Mouse (Mus musculus) megakaryocyte, embryonic 14.5 days (primary cell): ENCODE results near the gene Col5a2. TPM values are rescaled to one million over a fixed set of nuclear protein-coding genes. Genes with fewer than 3 reads are reported as not detected.
"Not testable (repeated sequence)": the region's sequence is repeated elsewhere in the genome, so short reads cannot be mapped to it uniquely, and the experiment has no call there.

Source experiments
- H3K27me3 ChIP-seq: replicated peaks from 2 replicates; pipeline ENCODE3; 2012; ENCODE audit warnings: inconsistent platforms
- H3K36me3 ChIP-seq: replicated peaks from 2 replicates; pipeline ENCODE3; 2012; ENCODE audit warnings: low read length, inconsistent platforms, mixed read lengths
- H3K4me1 ChIP-seq: 2 replicates; pipeline ENCODE4 v1.6.1; 2012; ENCODE audit warnings: inconsistent platforms
- H3K4me3 ChIP-seq: replicated peaks from 2 replicates; pipeline ENCODE3; 2012; ENCODE audit warnings: moderate library complexity, mild to moderate bottlenecking, inconsistent platforms
- H3K9me3 ChIP-seq: 2 replicates; pipeline ENCODE4 v1.6.1; 2012; ENCODE audit warnings: inconsistent platforms
- FLI1 ChIP-seq: IDR thresholded peaks from 2 replicates; pipeline ENCODE4 v1.6.1; 2012; ENCODE audit warnings: low read length, inconsistent platforms, mixed read lengths
- GATA1 ChIP-seq: IDR thresholded peaks from 3 replicates; pipeline ENCODE4 v1.6.1; 2012; ENCODE audit warnings: mixed read lengths, low read length, inconsistent platforms, borderline replicate concordance
- polyA plus RNA-seq: library from polyadenylated mRNA; stranded (reverse); fragments of >175 nt; gene quantifications from 2 replicates; pipeline ENCODE4 v1.2.3, GENCODE M21; 2012; ENCODE audit warnings: low replicate concordance; ENCODE audit not compliant: insufficient read depth

Col5a2 gene
- polyA plus RNA-seq, 1 experiment, result not detected

GRCm38 (mm10) chr1:45431922-45432321 is 71.2 kb downstream of the Col5a2 start:
- Histone ChIP-seq H3K4me1 (no peaks in the 10 kb centered on the region), H3K27me3 (no peaks in the 10 kb centered on the region), H3K4me3 (no peak overlapping the region), H3K9me3 (no peaks in the 10 kb centered on the region), H3K36me3 (no peaks in the 10 kb centered on the region)
- TF ChIP-seq GATA1, result no peak
- no peak for TF ChIP-seq FLI1

GRCm38 (mm10) chr1:45430520-45430919 is 72.6 kb downstream of the Col5a2 start:
- Histone ChIP-seq H3K4me1 (no peaks in the 10 kb centered on the region), H3K4me3 (no peak overlapping the region), H3K9me3 (no peaks in the 10 kb centered on the region), H3K27me3 (no peaks in the 10 kb centered on the region), H3K36me3 (no peaks in the 10 kb centered on the region)
- TF ChIP-seq GATA1 (no peak), FLI1 (no peak)

DNA sequence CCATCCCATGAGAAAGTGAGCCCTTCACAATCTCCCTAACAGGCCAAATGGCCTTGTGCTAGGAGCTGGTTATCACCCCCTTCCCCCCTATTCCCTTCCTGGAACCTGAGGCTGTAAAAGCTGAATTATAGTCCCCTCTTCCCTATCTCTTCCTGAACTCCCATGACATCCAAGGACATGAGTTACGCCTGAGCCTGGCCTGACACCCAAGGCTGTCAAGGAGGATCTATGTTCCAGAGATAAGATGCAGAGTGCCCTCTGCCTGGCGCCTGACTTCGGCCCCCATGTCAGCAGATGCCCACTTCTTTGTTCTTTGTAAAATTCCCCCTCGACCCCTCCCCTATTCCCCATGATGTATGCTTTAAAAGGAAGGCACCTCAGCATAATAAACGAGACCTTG is 73.9 kb downstream of the Col5a2 start:
- not testable (repeated sequence) for H3K9me3 ChIP-seq, H3K27me3 ChIP-seq, H3K36me3 ChIP-seq, H3K4me1 ChIP-seq, H3K4me3 ChIP-seq

- no peaks in the 10 kb centered on the region for H3K36me3 ChIP-seq
- TF ChIP-seq GATA1, result no peak
- TF ChIP-seq FLI1, result no peak
- H3K9me3 ChIP-seq, result no peaks in the 10 kb centered on the region
- no peaks in the 10 kb centered on the region for H3K4me1 ChIP-seq
- no peaks in the 10 kb centered on the region for H3K27me3 ChIP-seq
- H3K4me3 ChIP-seq, result no peak overlapping the region
Measured at GRCm38 (mm10) chr1:45423915-45424314, 79.2 kb downstream of the Col5a2 start.

DNA sequence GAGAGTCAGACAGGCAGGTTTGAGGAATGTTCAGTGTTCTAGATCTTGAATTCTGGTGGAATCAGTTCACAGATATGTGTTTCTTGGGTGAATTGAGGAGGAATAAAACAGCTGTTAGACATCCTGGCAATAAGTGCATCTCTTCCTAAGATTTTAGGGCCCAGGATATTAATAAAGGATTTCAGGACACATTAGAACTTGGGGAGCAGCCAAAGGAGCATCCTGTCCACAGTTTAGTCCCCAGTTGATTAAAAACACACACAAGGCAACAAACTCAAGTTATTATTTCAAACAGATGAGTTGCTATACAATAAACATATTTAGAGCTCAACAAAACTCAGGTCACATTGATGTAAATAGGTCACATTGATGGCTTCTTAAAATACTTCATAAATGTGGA is 82.5 kb downstream of the Col5a2 start:
- no peaks in the 10 kb centered on the region for H3K9me3 ChIP-seq
- H3K4me3 ChIP-seq, result no peak overlapping the region
- no peaks in the 10 kb centered on the region for H3K4me1 ChIP-seq
- no peaks in the 10 kb centered on the region for H3K36me3 ChIP-seq
- H3K27me3 ChIP-seq, result no peaks in the 10 kb centered on the region
- TF ChIP-seq FLI1, result no peak
- no peak for TF ChIP-seq GATA1

DNA sequence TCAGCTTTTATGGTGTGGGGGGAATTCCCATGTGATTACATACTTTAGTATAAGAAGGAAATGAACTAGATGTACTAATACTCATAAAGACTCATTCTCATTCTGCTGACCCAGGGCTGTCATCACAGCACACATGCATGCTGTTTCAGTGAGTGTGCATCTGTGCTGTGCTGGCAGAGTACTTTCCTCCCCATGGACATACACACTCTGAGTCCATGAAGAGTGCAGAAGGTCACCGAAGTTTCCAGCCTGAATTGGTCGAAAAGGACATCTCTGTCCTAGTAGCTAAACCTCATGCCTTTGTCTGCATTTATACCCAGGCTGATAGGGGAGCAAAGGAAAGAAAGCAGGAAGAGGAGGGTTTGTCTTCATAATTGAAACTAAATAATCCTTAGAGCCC is 83.2 kb downstream of the Col5a2 start:
- TF ChIP-seq GATA1 (no peak), FLI1 (no peak)
- Histone ChIP-seq H3K4me3 (no peak overlapping the region), H3K4me1 (no peaks in the 10 kb centered on the region), H3K9me3 (no peaks in the 10 kb centered on the region), H3K36me3 (no peaks in the 10 kb centered on the region), H3K27me3 (no peaks in the 10 kb centered on the region)

DNA sequence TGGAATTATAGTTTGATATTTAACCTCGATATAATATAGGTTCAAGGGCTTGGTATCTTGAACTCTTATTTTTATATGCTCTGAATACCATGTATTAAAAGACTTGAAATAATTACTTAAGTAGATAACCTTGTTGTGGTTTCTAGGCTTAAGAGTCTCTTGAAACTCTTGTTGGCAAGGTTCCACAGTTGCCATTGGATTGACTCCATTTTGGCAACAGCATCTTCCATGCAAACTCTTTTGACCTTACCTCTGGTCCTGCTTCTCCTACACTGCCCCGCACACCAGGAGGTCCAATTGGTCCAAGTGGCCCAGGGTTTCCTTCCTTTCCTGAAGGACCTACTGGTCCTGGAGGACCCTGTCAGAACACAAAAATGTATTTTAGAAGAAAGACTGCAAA is 121.2 kb downstream of the Col5a2 start:
- no peaks in the 10 kb centered on the region for H3K27me3 ChIP-seq
- no peak overlapping the region for H3K4me3 ChIP-seq
- H3K4me1 ChIP-seq, result no peaks in the 10 kb centered on the region
- no peaks in the 10 kb centered on the region for H3K36me3 ChIP-seq
- TF ChIP-seq GATA1 (no peak), FLI1 (no peak)
- no peaks in the 10 kb centered on the region for H3K9me3 ChIP-seq

- H3K9me3 ChIP-seq, result no peaks in the 10 kb centered on the region
- TF ChIP-seq GATA1 (no peak), FLI1 (no peak)
- H3K27me3 ChIP-seq, result no peaks in the 10 kb centered on the region
- no peaks in the 10 kb centered on the region for H3K36me3 ChIP-seq
- no peaks in the 10 kb centered on the region for H3K4me1 ChIP-seq
- no peak overlapping the region for H3K4me3 ChIP-seq
Measured at GRCm38 (mm10) chr1:45379992-45380690, 122.9 kb downstream of the Col5a2 start.

DNA sequence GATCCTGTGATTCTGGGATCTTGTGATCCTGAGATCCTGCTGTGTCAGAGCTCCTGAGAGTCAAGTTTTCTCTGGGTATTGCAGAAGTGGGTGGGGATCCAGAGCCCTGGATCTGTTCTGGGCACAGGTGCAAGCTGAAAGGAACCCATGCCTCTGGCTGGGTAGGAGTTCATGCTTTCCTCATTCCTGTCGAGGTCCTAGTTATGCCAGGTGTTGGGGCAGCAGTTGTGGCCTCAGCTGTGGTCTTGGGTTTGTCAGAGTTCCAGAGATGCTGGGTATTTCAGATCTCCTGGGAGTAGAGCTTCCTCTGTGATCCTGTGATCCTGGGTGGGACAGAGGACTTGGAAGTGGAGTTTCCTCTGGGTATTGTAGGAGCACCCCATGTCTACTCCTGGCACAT is 137.7 kb downstream of the Col5a2 start:
- no peaks in the 10 kb centered on the region for H3K9me3 ChIP-seq
- H3K27me3 ChIP-seq, result no peaks in the 10 kb centered on the region
- no peak for TF ChIP-seq FLI1
- TF ChIP-seq GATA1, result no peak
- H3K4me1 ChIP-seq, result no peaks in the 10 kb centered on the region
- no peak overlapping the region for H3K4me3 ChIP-seq
- no peaks in the 10 kb centered on the region for H3K36me3 ChIP-seq

DNA sequence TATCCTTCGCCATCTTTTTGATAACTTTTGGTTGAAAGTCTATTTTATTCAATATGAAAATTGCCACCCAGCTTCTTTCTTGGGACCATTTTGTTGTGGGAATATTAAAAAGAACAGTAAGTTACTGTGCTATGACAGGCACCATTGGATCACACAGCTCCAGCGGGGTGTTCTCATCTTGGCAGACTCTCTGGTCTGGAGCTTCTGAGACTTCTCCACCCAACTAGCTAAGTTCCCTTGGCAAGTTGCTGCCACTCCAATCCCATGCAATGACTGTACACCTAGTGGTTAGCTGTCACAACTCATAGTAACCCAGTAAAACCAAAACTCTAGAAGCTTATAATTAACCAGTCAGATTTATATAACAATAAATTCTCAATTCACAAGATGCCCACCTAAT is 139.8 kb downstream of the Col5a2 start:
- Histone ChIP-seq H3K4me1 (no peaks in the 10 kb centered on the region), H3K36me3 (no peaks in the 10 kb centered on the region)
- no peak for TF ChIP-seq FLI1
- no peak for TF ChIP-seq GATA1

DNA sequence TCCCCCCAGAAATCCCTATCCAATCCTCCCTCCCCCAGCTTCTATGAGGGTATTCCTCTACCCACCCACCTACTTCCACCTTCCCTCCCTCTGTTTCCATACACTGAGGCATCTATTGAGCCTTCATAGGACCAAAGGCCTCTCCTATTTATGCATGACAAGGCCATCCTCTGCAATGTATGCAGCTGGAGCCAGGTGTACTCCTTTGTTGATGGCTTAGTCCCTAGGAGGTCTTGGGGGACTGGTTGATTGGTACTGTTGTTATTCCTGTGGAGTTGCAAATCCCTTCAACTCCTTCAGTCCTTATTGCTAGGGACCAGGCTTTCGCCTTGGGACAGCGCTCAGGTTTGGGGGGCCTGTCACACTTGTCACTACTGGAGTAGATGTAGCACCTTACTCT is 143.4 kb downstream of the Col5a2 start:
- no peaks in the 10 kb centered on the region for H3K36me3 ChIP-seq
- H3K4me3 ChIP-seq, result no peak overlapping the region
- TF ChIP-seq FLI1 (no peak), GATA1 (no peak)
- no peaks in the 10 kb centered on the region for H3K4me1 ChIP-seq
- no peaks in the 10 kb centered on the region for H3K27me3 ChIP-seq
- peaks cover 5% of the 10 kb centered on the region; the same call in 1 of the 2 replicates for H3K9me3 ChIP-seq

More for the DNA sequence above, 139.8 kb downstream of the Col5a2 start:
- Histone ChIP-seq H3K9me3 (peaks cover 3% of the 10 kb centered on the region; the same call in 1 of the 2 replicates), H3K27me3 (no peaks in the 10 kb centered on the region), H3K4me3 (no peak overlapping the region)
